Comparison of ENCODE assay signal across 8 mouse cellular contexts in genomic region chr6:83033249-83034185, GRCm38 (mm10). TPM values are rescaled to one million over a fixed set of nuclear protein-coding genes. Genes with fewer than 3 reads are reported as not detected.
DNase-seq lines count a peak whose midpoint lies in the region; ATAC-seq and TF ChIP-seq lines count a peak whose summit lies in the region.

Gene Dok1, minus strand, starts transcription at chr6:83033471.
Gene Loxl3, plus strand, starts transcription at chr6:83034173.

- H3K4me3 ChIP-seq in embryonic fibroblast, embryonic 13.5 days (ENCODE audit: insufficient read depth, low read length) = peak within 1 kb of the TSS; percentile 93
- peak within 1 kb of the TSS; percentile 68 to 75 for H3K4me3 ChIP-seq in heart, embryonic 14.5 days (ENCODE audit: control insufficient read depth in 1 of 2, insufficient read depth in 1 of 2, low read depth in 1 of 2, low read length in 2 of 2)
- H3K4me3 ChIP-seq in kidney, embryonic 16.5 days (ENCODE audit: low read length) = peak within 1 kb of the TSS; percentile 71

- H3K4me2 ChIP-seq in heart, embryonic 14.5 days (ENCODE audit: low read length) = peak within 1 kb of the TSS; percentile 92
- H3K4me2 ChIP-seq in kidney, embryonic 16.5 days (replicated peaks; ENCODE audit: low read depth, low read length) = peak within 1 kb of the TSS; percentile 87

- peak; percentile 79 for ATAC-seq in heart, embryonic 14.5 days (ENCODE audit: insufficient number of reproducible peaks, insufficient read depth, low FRiP score, low read depth)
- peak; percentile 86 for ATAC-seq in kidney, embryonic 16.5 days (ENCODE audit: low FRiP score, low TSS enrichment)

- under 1% methylated on average over 51 of the region's 51 CpGs for WGBS in heart, embryonic 14.5 days
- WGBS in kidney, embryonic 16.5 days = under 1% methylated on average over 50 of the region's 51 CpGs

- H3K9ac ChIP-seq in heart, embryonic 14.5 days (ENCODE audit: low read length) = peak within 1 kb of the TSS; percentile 83
- peak within 1 kb of the TSS; percentile 75 for H3K9ac ChIP-seq in kidney, embryonic 16.5 days (replicated peaks; ENCODE audit: low read length)

- peak within 1 kb of the TSS; percentile 95 for H3K27ac ChIP-seq in embryonic fibroblast, embryonic 13.5 days (ENCODE audit: insufficient read depth, low read length)
- H3K27ac ChIP-seq in heart, embryonic 14.5 days (replicated peaks in 1 of 2; ENCODE audit: control insufficient read depth in 1 of 2, insufficient read depth in 1 of 2, low read depth in 2 of 2, low read length in 2 of 2) = peak within 1 kb of the TSS; percentile 77
- H3K27ac ChIP-seq in kidney, embryonic 16.5 days (ENCODE audit: low read length) = peak within 1 kb of the TSS; percentile 94

- TF ChIP-seq CTCF in embryonic fibroblast, embryonic 13.5 days (IDR thresholded peaks at IDR 0.05; ENCODE audit: borderline replicate concordance, insufficient read depth, low read length) = no peak

- DNase-seq in B cell, adult 2 months = peak; percentile 76 to 81
- peak; percentile 91 for DNase-seq in ZHBTc4 (ENCODE audit: low read depth, low spot score)
- peak; percentile 82 to 85 for DNase-seq in lung, postnatal 4 days
- DNase-seq in retina, postnatal 1 day = peak; percentile 82
- peak; percentile 85 for DNase-seq in yolk sac, embryonic 10.5 days (ENCODE audit: low spot score)

- H3K9me3 ChIP-seq in heart, embryonic 14.5 days (ENCODE audit: control insufficient read depth, low read length) = no peaks in the 10 kb centered on the region
- H3K9me3 ChIP-seq in kidney, embryonic 16.5 days (ENCODE audit: low read length) = no peaks in the 10 kb centered on the region

- peaks cover 20% of the 10 kb centered on the region for H3K27me3 ChIP-seq in heart, embryonic 14.5 days (ENCODE audit: control insufficient read depth, insufficient read depth, low read length)
- H3K27me3 ChIP-seq in kidney, embryonic 16.5 days (ENCODE audit: insufficient read depth, low read length) = peaks cover 8% of the 10 kb centered on the region; the same call in 1 of the 2 replicates

- H3K4me1 ChIP-seq in embryonic fibroblast, embryonic 13.5 days (ENCODE audit: control insufficient read depth, insufficient read depth, low read length) = peaks cover 16% of the 10 kb centered on the region
- H3K4me1 ChIP-seq in heart, embryonic 14.5 days (ENCODE audit: control insufficient read depth in 2 of 2, insufficient read depth in 2 of 2, low read length in 2 of 2) = peaks cover 17 to 18% of the 10 kb centered on the region in 2 experiments
- peaks cover 29% of the 10 kb centered on the region for H3K4me1 ChIP-seq in kidney, embryonic 16.5 days (ENCODE audit: insufficient read depth, low read length)

- 0 out of 2 replicates have a peak, but pooled peaks cover 4% of the 10 kb centered on the region for H3K36me3 ChIP-seq in heart, embryonic 14.5 days (ENCODE audit: control insufficient read depth, insufficient read depth, low read length)
- H3K36me3 ChIP-seq in kidney, embryonic 16.5 days (ENCODE audit: insufficient read depth, low read length) = no peaks in the 10 kb centered on the region

- TF ChIP-seq POLR2A in embryonic fibroblast, embryonic 13.5 days (IDR thresholded peaks at IDR 0.05; ENCODE audit: low read depth, low read length) = peak; percentile 80

RNA-seq across cellular contexts. Expression of gene Dok1, which starts in this region (rescaled TPM):
- 37.9 and 56.4 TPM in 2 replicates for polyA plus RNA-seq in embryonic fibroblast, embryonic 13.5 days (2011; ENCODE audit: insufficient read length, low read depth, missing spikeins)
- polyA plus RNA-seq in heart, embryonic 14.5 days (2014; fragmentation: Nextera tagmentation; extraction: Ambion mirVana) = 4.3 and 6.4 TPM in 2 replicates
- 14.5 and 14.8 TPM in 2 replicates for polyA plus RNA-seq in kidney, embryonic 16.5 days (2015; fragmentation: Nextera tagmentation; extraction: Ambion mirVana)

RNA-seq across cellular contexts. Expression of gene Loxl3, which starts in this region (rescaled TPM):
- polyA plus RNA-seq in embryonic fibroblast, embryonic 13.5 days (2011; ENCODE audit: insufficient read length, low read depth, missing spikeins) = 124 and 241 TPM in 2 replicates
- polyA plus RNA-seq in heart, embryonic 14.5 days (2014; fragmentation: Nextera tagmentation; extraction: Ambion mirVana) = 3.8 and 6.2 TPM in 2 replicates
- 24.4 and 26.1 TPM in 2 replicates for polyA plus RNA-seq in kidney, embryonic 16.5 days (2015; fragmentation: Nextera tagmentation; extraction: Ambion mirVana)

Comparison
In these comparisons a context has a peak if more than half of its experiments do, and no peak if none do; other contexts are left out.
1. Peak in every context shown above with its lines: DNase-seq, ATAC-seq, H3K4me3 ChIP-seq and H3K27ac ChIP-seq.